Mouse (Mus musculus) small intestine, adult 2 months (tissue): Measurements from ENCODE around the gene Vps25.

ENCODE experiments used
- CTCF ChIP-seq: fragments of 200-500 bp; IDR thresholded peaks from 2 replicates; pipeline ENCODE4 v1.5.1; 2012; ENCODE audit warnings: low read depth, mild to moderate bottlenecking, control low read depth, inconsistent platforms, low read length, moderate library complexity, mixed read lengths; ENCODE audit not compliant: insufficient replicate concordance, insufficient read length; ENCODE audit errors: extremely low read depth
- POLR2A ChIP-seq: fragments of 200-500 bp; IDR thresholded peaks from 2 replicates; pipeline ENCODE4 v1.6.1; 2012; ENCODE audit warnings: low read depth, mild to moderate bottlenecking, control low read depth, inconsistent platforms, low read length, moderate library complexity

GRCm38 (mm10) chr11:101236782-101237181 lies 16.7 kb upstream of the Vps25 start:
- no peak for TF ChIP-seq CTCF
- no peak for TF ChIP-seq POLR2A
